17 mouse cellular contexts compared by ENCODE assay signal in the genomic region with DNA sequence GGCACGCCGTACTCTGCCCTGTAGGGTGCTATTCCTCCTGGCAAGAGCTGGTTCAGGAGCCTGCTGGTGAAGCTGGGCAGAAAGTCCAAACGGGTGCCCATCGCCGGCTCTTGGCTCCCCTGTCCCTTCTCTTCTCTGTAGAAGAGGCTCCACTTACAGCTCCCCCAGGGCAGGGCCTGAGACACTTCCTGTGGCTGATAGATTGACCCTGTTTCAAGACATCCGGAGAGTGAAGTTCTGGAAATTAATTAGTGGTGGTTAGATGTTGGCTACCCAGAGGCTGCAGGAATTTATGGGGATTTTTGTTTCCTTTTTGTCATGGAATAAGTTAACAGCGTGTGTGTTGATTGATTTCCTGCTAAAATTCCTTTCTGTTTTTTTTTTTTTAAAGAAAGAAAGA.
DNase-seq lines count a peak whose midpoint lies in the region; ATAC-seq and TF ChIP-seq lines count a peak whose summit lies in the region.
"Had no signal": no experiment of that assay in that cellular context is flagged by ENCODE, and none has a peak within 500 bp of the region (broad histone marks: within the 10 kb centered on the region; RNA-seq: fewer than 3 reads in every experiment).

No protein-coding gene starts in this region.

- ATAC-seq in kidney, embryonic 15.5 days (replicated peaks; ENCODE audit: low FRiP score), result no peak
- ATAC-seq in limb, embryonic 13.5 days (ENCODE audit: low FRiP score, low read depth), result no peak
- no peak for ATAC-seq in midbrain, embryonic 16.5 days
- ATAC-seq: intestine, postnatal 0 days had no signal

- H3K79me2 ChIP-seq in liver, adult 2 months (ENCODE audit: control insufficient read depth, insufficient read depth, low read length), result no peaks in the 10 kb centered on the region

- TF ChIP-seq POLR2A in liver, adult 2 months (IDR thresholded peaks at IDR 0.05; ENCODE audit: extremely low read depth, insufficient read depth, low read length), result no peak

- WGBS in liver, adult 2 months, result 76% methylated on average over 7 of the region's 7 CpGs
- 56% methylated on average over 7 of the region's 7 CpGs for WGBS in embryonic facial prominence, embryonic 10.5 days
- 25% methylated on average over 7 of the region's 7 CpGs for WGBS in kidney, embryonic 15.5 days
- WGBS in limb, embryonic 13.5 days, result 28% methylated on average over 7 of the region's 7 CpGs
- WGBS in midbrain, embryonic 16.5 days, result 72% methylated on average over 7 of the region's 7 CpGs

- peak overlapping the region; percentile 32; the same call in 1 of the 2 replicates for H3K27ac ChIP-seq in liver, adult 2 months (replicated peaks; ENCODE audit: insufficient read depth, low read depth, low read length)
- peak overlapping the region; percentile 12 for H3K27ac ChIP-seq in embryonic facial prominence, embryonic 10.5 days (replicated peaks)
- H3K27ac ChIP-seq in kidney, embryonic 15.5 days, result peak overlapping the region; percentile 88
- H3K27ac ChIP-seq in limb, embryonic 13.5 days, result peak overlapping the region; percentile 22; the same call in 1 of the 2 replicates
- H3K27ac ChIP-seq in midbrain, embryonic 16.5 days (ENCODE audit: low read length), result no peak overlapping the region
- H3K27ac ChIP-seq: embryonic facial prominence, embryonic 15.5 days; forebrain, embryonic 12.5 days; hindbrain, embryonic 14.5 days had no signal

- peak; percentile 28 for DNase-seq in liver, adult 2 months (ENCODE audit: extremely low read depth, low read depth, low spot score)
- DNase-seq in liver, result no peak
- DNase-seq in embryonic facial prominence, embryonic 10.5 days (ENCODE audit: low spot score), result no peak
- no peak for DNase-seq in B cell, adult 2 months
- DNase-seq: cerebellum, adult 18-20 months; heart, postnatal 10 days; layer of hippocampus, postnatal 36 days; left cerebral cortex, postnatal 4 days; midbrain, embryonic 14.5 days; thymus, postnatal 25 days had no signal

- no peaks in the 10 kb centered on the region for H3K27me3 ChIP-seq in liver, adult 2 months (ENCODE audit: control insufficient read depth, insufficient read depth, low read length)
- peaks cover 3% of the 10 kb centered on the region for H3K27me3 ChIP-seq in embryonic facial prominence, embryonic 10.5 days (replicated peaks; ENCODE audit: low read depth, poor library complexity, severe bottlenecking)
- peaks cover 10% of the 10 kb centered on the region; the same call in 1 of the 2 replicates for H3K27me3 ChIP-seq in kidney, embryonic 15.5 days
- H3K27me3 ChIP-seq in limb, embryonic 13.5 days, result peaks cover 25% of the 10 kb centered on the region
- no peaks in the 10 kb centered on the region for H3K27me3 ChIP-seq in midbrain, embryonic 16.5 days (ENCODE audit: control insufficient read depth, insufficient read depth, low read depth, low read length)
- H3K27me3 ChIP-seq: embryonic facial prominence, embryonic 15.5 days had no signal

- H3K4me1 ChIP-seq in liver, adult 2 months (ENCODE audit: control insufficient read depth, insufficient read depth, low read length), result no peaks in the 10 kb centered on the region; the same call in 1 of the 2 replicates
- peaks cover 48% of the 10 kb centered on the region for H3K4me1 ChIP-seq in embryonic facial prominence, embryonic 10.5 days
- H3K4me1 ChIP-seq in kidney, embryonic 15.5 days, result peaks cover 65% of the 10 kb centered on the region
- peaks cover 52% of the 10 kb centered on the region for H3K4me1 ChIP-seq in limb, embryonic 13.5 days
- H3K4me1 ChIP-seq in midbrain, embryonic 16.5 days (ENCODE audit: control insufficient read depth, insufficient read depth, low read length), result peaks cover 17% of the 10 kb centered on the region

- no peaks in the 10 kb centered on the region for H3K9me3 ChIP-seq in embryonic facial prominence, embryonic 10.5 days
- H3K9me3 ChIP-seq in kidney, embryonic 15.5 days (replicated peaks), result no peaks in the 10 kb centered on the region
- H3K9me3 ChIP-seq in limb, embryonic 13.5 days, result no peaks in the 10 kb centered on the region
- no peaks in the 10 kb centered on the region for H3K9me3 ChIP-seq in midbrain, embryonic 16.5 days (replicated peaks; ENCODE audit: control insufficient read depth, low read length, poor library complexity, severe bottlenecking)
- H3K9me3 ChIP-seq: embryonic facial prominence, embryonic 15.5 days; forebrain, embryonic 12.5 days had no signal

- H3K4me3 ChIP-seq in liver, adult 2 months (ENCODE audit: insufficient read depth, low read depth, low read length), result no peak overlapping the region
- H3K4me3 ChIP-seq in embryonic facial prominence, embryonic 10.5 days, result no peak overlapping the region
- H3K4me3 ChIP-seq in kidney, embryonic 15.5 days (replicated peaks), result no peak overlapping the region
- no peak overlapping the region for H3K4me3 ChIP-seq in limb, embryonic 13.5 days
- no peak overlapping the region for H3K4me3 ChIP-seq in midbrain, embryonic 16.5 days (ENCODE audit: low read depth, low read length)
- H3K4me3 ChIP-seq: embryonic facial prominence, embryonic 15.5 days; forebrain, embryonic 12.5 days had no signal

- TF ChIP-seq CTCF in liver, adult 2 months (IDR thresholded peaks at IDR 0.05; ENCODE audit: low read depth, low read length), result no peak

- no peaks in the 10 kb centered on the region for H3K36me3 ChIP-seq in liver, adult 2 months (ENCODE audit: control insufficient read depth, insufficient read depth, low read length)
- no peaks in the 10 kb centered on the region for H3K36me3 ChIP-seq in embryonic facial prominence, embryonic 10.5 days (replicated peaks)
- no peaks in the 10 kb centered on the region for H3K36me3 ChIP-seq in kidney, embryonic 15.5 days
- H3K36me3 ChIP-seq in limb, embryonic 13.5 days, result no peaks in the 10 kb centered on the region
- H3K36me3 ChIP-seq in midbrain, embryonic 16.5 days (ENCODE audit: control insufficient read depth, insufficient read depth, low read length), result no peaks in the 10 kb centered on the region
- H3K36me3 ChIP-seq: embryonic facial prominence, embryonic 15.5 days; forebrain, embryonic 12.5 days had no signal

- peak overlapping the region; percentile 20 for H3K4me2 ChIP-seq in kidney, embryonic 15.5 days
- H3K4me2 ChIP-seq in limb, embryonic 13.5 days (replicated peaks), result no peak overlapping the region
- no peak overlapping the region for H3K4me2 ChIP-seq in midbrain, embryonic 16.5 days (ENCODE audit: low read length)
- H3K4me2 ChIP-seq: embryonic facial prominence, embryonic 15.5 days; forebrain, embryonic 12.5 days; hindbrain, embryonic 14.5 days had no signal

- H3K9ac ChIP-seq in liver, adult 2 months (ENCODE audit: low read depth, low read length), result no peak overlapping the region
- no peak overlapping the region for H3K9ac ChIP-seq in kidney, embryonic 15.5 days
- H3K9ac ChIP-seq in limb, embryonic 13.5 days, result no peak overlapping the region
- no peak overlapping the region for H3K9ac ChIP-seq in midbrain, embryonic 16.5 days (ENCODE audit: low read depth, low read length)
- H3K9ac ChIP-seq: embryonic facial prominence, embryonic 15.5 days; forebrain, embryonic 12.5 days; hindbrain, embryonic 14.5 days had no signal
